Mouse (Mus musculus): ENCODE measurements around the gene Olfr868.

Gene Olfr868

GRCm38 (mm10) chr9:20098326-20098725 lies at the start of gene Olfr868:
TSS of gene Olfr868 (plus strand) at chr9:20098626.
- Histone ChIP-seq H3K36me3 (ENCODE audit: control insufficient read depth, insufficient read depth, low read length, poor library complexity, severe bottlenecking) (no peaks in the 10 kb centered on the region), H3K27me3 (ENCODE audit: control insufficient read depth, insufficient read depth, low read length, poor library complexity, severe bottlenecking) (no peaks in the 10 kb centered on the region; the same call in 1 of the 2 replicates)
- no peak for DNase-seq (ENCODE audit: low read depth, low spot score)

- no peaks in the 10 kb centered on the region for H3K36me3 ChIP-seq (ENCODE audit: control insufficient read depth, insufficient read depth, low read length, poor library complexity, severe bottlenecking)
- no peaks in the 10 kb centered on the region for H3K27me3 ChIP-seq (ENCODE audit: control insufficient read depth, insufficient read depth, low read length, poor library complexity, severe bottlenecking)
- no peak for DNase-seq (ENCODE audit: low read depth, low spot score)
Observed at GRCm38 (mm10) chr9:20057462-20057861, 41.0 kb upstream of the Olfr868 start, which contains the start of gene Olfr867. TSS of gene Olfr867 (minus strand) at chr9:20057562.

GRCm38 (mm10) chr9:20070236-20070635 lies 28.2 kb upstream of the Olfr868 start:
- DNase-seq (ENCODE audit: low read depth, low spot score), result no peak
- Histone ChIP-seq H3K36me3 (ENCODE audit: control insufficient read depth, insufficient read depth, low read length, poor library complexity, severe bottlenecking) (no peaks in the 10 kb centered on the region), H3K27me3 (ENCODE audit: control insufficient read depth, insufficient read depth, low read length, poor library complexity, severe bottlenecking) (no peaks in the 10 kb centered on the region)

GRCm38 (mm10) chr9:20071291-20071690 lies 27.1 kb upstream of the Olfr868 start:
- Histone ChIP-seq H3K36me3 (ENCODE audit: control insufficient read depth, insufficient read depth, low read length, poor library complexity, severe bottlenecking) (no peaks in the 10 kb centered on the region), H3K27me3 (ENCODE audit: control insufficient read depth, insufficient read depth, low read length, poor library complexity, severe bottlenecking) (no peaks in the 10 kb centered on the region)
- DNase-seq (ENCODE audit: low read depth, low spot score), result no peak

GRCm38 (mm10) chr9:20073523-20074177 lies 24.8 kb upstream of the Olfr868 start:
- no peaks in the 10 kb centered on the region for H3K27me3 ChIP-seq (ENCODE audit: control insufficient read depth, insufficient read depth, low read length, poor library complexity, severe bottlenecking)
- no peak for DNase-seq (ENCODE audit: low read depth, low spot score)

GRCm38 (mm10) chr9:20128709-20129108 lies 30.3 kb downstream of the Olfr868 start, which contains the start of gene Olfr869:
TSS of gene Olfr869 (plus strand) at chr9:20129009.
- H3K27me3 ChIP-seq (ENCODE audit: control insufficient read depth, insufficient read depth, low read length, poor library complexity, severe bottlenecking), result no peaks in the 10 kb centered on the region
- DNase-seq (ENCODE audit: low read depth, low spot score), result no peak
- no peaks in the 10 kb centered on the region for H3K36me3 ChIP-seq (ENCODE audit: control insufficient read depth, insufficient read depth, low read length, poor library complexity, severe bottlenecking)

More at GRCm38 (mm10) chr9:20073523-20074177, 24.8 kb upstream of the Olfr868 start:
- no peaks in the 10 kb centered on the region for H3K36me3 ChIP-seq (ENCODE audit: control insufficient read depth, insufficient read depth, low read length, poor library complexity, severe bottlenecking)

- H3K36me3 ChIP-seq (ENCODE audit: control insufficient read depth, insufficient read depth, low read length, poor library complexity, severe bottlenecking), result no peaks in the 10 kb centered on the region
- H3K27me3 ChIP-seq (ENCODE audit: control insufficient read depth, insufficient read depth, low read length, poor library complexity, severe bottlenecking), result no peaks in the 10 kb centered on the region
- DNase-seq (ENCODE audit: low read depth, low spot score), result no peak
Observed at GRCm38 (mm10) chr9:20149706-20150105, 51.3 kb downstream of the Olfr868 start.

Data from splenic B cell, adult 2 months (primary cell).